Mouse (Mus musculus) megakaryocyte, embryonic 14.5 days (primary cell): ENCODE data around the gene Dclre1a. TPM values are rescaled to one million over a fixed set of nuclear protein-coding genes. Genes with fewer than 3 reads are reported as not detected.

ENCODE experiments used
- H3K27me3 ChIP-seq: replicated peaks from 2 replicates; pipeline ENCODE3; 2012; ENCODE audit warnings: inconsistent platforms
- H3K36me3 ChIP-seq: replicated peaks from 2 replicates; pipeline ENCODE3; 2012; ENCODE audit warnings: low read length, inconsistent platforms, mixed read lengths
- H3K4me1 ChIP-seq: 2 replicates; pipeline ENCODE4 v1.6.1; 2012; ENCODE audit warnings: inconsistent platforms
- H3K4me3 ChIP-seq: replicated peaks from 2 replicates; pipeline ENCODE3; 2012; ENCODE audit warnings: moderate library complexity, mild to moderate bottlenecking, inconsistent platforms
- H3K9me3 ChIP-seq: 2 replicates; pipeline ENCODE4 v1.6.1; 2012; ENCODE audit warnings: inconsistent platforms
- FLI1 ChIP-seq: IDR thresholded peaks from 2 replicates; pipeline ENCODE4 v1.6.1; 2012; ENCODE audit warnings: low read length, inconsistent platforms, mixed read lengths
- GATA1 ChIP-seq: IDR thresholded peaks from 3 replicates; pipeline ENCODE4 v1.6.1; 2012; ENCODE audit warnings: mixed read lengths, low read length, inconsistent platforms, borderline replicate concordance
- polyA plus RNA-seq: library from polyadenylated mRNA; stranded (reverse); fragments of >175 nt; gene quantifications from 2 replicates; pipeline ENCODE4 v1.2.3, GENCODE M21; 2012; ENCODE audit warnings: low replicate concordance; ENCODE audit not compliant: insufficient read depth

Dclre1a gene
- polyA plus RNA-seq, 1 experiment, result 0.75 TPM

DNA sequence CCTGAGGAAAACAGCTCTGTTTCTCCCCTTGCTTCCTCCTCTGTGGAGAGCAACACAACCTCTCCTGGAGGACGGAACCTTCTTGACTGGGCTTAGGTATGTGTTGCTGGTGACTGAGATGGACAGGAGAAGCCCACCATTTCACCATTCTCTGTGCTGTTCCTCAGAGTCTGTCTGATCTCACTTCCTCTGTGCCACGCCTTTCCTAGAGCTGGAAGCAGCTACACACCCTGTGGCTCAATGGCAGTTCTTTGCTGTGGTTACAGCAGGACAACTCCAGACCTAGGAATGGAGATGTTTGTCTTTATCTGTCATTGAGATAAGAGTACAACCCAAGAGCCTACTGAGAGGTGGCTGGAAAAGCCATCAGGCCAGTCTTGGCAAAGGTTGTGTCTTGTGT, 60.7 kb downstream of the Dclre1a start:
- Histone ChIP-seq H3K27me3 (peaks cover 24% of the 10 kb centered on the region), H3K36me3 (no peaks in the 10 kb centered on the region), H3K4me3 (no peak overlapping the region), H3K4me1 (peaks cover 9% of the 10 kb centered on the region), H3K9me3 (peaks cover 1% of the 10 kb centered on the region; the same call in 1 of the 2 replicates)
- TF ChIP-seq FLI1, result no peak
- no peak for TF ChIP-seq GATA1

DNA sequence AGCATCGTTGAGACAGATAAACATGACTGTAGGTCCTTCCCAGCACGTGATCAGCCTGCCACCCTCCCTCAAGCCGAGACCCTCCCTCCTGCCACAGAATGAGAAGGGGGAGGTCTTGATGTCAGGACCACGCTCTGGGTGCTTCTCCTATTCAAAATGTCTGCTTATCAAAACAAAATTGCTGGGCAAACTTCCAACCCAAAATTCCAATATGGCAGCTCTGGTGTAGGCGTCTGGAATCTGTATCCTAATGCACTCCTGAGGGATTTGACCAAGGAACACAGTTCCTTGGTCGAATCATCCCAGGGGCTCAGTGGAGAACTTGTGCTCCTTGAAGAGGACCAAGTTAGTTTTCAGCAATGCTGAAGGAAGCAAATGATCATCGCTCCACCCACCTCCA, 61.1 kb downstream of the Dclre1a start:
- H3K36me3 ChIP-seq, result no peaks in the 10 kb centered on the region
- H3K27me3 ChIP-seq, result peaks cover 25% of the 10 kb centered on the region
- no peak overlapping the region for H3K4me3 ChIP-seq
- TF ChIP-seq FLI1 (no peak), GATA1 (no peak)
- peaks cover 4% of the 10 kb centered on the region; the same call in 1 of the 2 replicates for H3K9me3 ChIP-seq
- peaks cover 9% of the 10 kb centered on the region for H3K4me1 ChIP-seq

DNA sequence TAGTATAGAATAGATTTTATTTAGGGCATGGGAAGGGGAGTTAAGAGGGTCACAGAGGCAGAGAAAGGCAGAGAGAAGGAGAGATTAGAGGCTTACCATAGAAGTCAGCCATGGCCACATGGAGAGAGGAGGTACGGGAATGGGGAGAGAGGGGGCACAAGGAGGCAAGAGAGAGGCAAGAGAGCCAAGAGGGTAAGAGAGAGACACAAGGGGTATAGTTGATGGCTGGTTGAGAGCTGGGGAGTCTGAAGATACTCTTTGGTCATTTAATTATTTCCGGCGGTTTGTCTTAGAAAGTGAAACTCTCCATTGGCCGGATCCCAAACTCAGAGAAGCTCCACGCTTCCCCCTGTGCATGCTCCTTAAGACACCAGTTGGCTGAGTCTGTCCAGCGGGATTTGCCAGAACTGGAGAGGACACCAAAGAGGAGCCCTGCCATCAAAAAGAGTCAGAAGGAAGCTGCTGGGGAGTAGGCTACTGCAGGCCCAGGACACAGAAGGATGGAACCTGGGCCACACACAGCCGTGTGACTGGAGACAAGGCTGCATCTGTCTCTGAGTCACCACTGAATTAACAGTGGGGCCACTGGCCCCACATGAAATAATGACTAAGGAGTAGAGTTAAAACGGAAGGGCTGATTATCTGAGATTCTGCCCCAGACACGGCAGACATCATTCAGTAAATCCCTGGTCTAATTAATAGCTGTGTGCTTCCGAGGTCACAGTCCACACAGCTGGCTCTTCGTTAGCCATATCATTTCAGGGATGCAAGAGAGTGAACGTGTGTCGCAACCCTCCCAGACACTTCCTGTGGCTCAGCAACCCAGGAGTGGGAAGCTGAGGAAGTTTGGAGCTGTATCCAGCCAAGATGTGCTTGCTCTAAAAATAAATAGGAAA, 62.4 kb downstream of the Dclre1a start:
- TF ChIP-seq GATA1 (no peak), FLI1 (no peak)
- H3K4me3 ChIP-seq, result no peak overlapping the region
- no peaks in the 10 kb centered on the region for H3K36me3 ChIP-seq
- H3K27me3 ChIP-seq, result peaks cover 20% of the 10 kb centered on the region
- H3K9me3 ChIP-seq, result peaks cover 4% of the 10 kb centered on the region; the same call in 1 of the 2 replicates
- peaks cover 9% of the 10 kb centered on the region for H3K4me1 ChIP-seq

DNA sequence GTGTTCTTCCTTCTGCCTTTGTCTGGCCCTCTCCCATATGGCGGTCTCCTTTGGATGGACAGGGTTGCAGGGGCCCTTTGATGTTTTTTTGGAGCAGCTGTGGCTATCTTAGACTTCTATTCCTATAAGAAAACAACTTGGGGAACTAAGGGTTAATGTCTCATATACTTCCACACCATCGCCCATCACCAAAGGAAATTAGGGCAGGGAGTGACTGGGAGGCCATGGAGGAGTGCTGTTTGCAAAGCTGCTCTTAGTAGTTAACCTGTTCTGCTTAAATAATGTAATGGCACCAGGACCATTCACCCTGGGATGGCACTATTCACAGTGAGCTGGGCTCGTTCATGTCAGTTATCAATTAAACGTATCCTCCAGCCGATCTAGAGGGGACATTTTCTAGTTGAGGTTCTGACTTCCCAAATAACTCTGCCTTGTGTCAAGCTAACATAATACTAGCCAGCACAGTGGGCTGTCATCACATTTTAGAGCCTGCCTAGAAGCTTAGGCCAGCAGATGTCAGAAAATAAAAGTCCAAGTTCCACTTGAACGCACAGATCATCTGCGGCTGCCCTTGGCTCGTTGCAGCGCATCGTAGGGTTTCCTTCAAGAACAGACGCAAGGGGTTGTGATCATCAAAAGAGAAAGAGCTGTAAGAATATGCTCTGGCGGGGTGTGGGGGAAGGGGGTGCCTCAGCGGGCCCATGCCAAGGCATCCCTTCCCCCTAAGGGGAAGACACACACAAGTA, 63.2 kb downstream of the Dclre1a start:
- Histone ChIP-seq H3K36me3 (no peaks in the 10 kb centered on the region), H3K4me3 (no peak overlapping the region), H3K9me3 (peaks cover 4% of the 10 kb centered on the region; the same call in 1 of the 2 replicates), H3K27me3 (peaks cover 18% of the 10 kb centered on the region), H3K4me1 (peaks cover 9% of the 10 kb centered on the region)
- TF ChIP-seq FLI1, result no peak
- TF ChIP-seq GATA1, result no peak

Other genes starting within 250 kb of the Dclre1a start
- gene Nrap, start 158.2 kb downstream of the Dclre1a start, polyA plus RNA-seq, result not detected in 2 replicates
- 2.5 and 2.6 TPM in 2 replicates for gene Casp7, start 151.1 kb downstream of the Dclre1a start, polyA plus RNA-seq
- gene Plekhs1, start 86.6 kb downstream of the Dclre1a start, polyA plus RNA-seq, result not detected in 2 replicates
- 2.2 and 4.6 TPM in 2 replicates for gene Nhlrc2, start within 50 bp of the Dclre1a start, polyA plus RNA-seq
- gene Adrb1, start 174.0 kb upstream of the Dclre1a start, polyA plus RNA-seq, result not detected in 2 replicates